Mouse (Mus musculus): ENCODE results near the gene Cacnb3. TPM values are rescaled to one million over a fixed set of nuclear protein-coding genes. Genes with fewer than 3 reads are reported as not detected.
A peak's percentile ranks its signal among the peaks of the same experiment; 100 is the strongest.

Gene Cacnb3
- polyA plus RNA-seq, 1 experiment from 2014 or later = 48.2 TPM

DNA sequence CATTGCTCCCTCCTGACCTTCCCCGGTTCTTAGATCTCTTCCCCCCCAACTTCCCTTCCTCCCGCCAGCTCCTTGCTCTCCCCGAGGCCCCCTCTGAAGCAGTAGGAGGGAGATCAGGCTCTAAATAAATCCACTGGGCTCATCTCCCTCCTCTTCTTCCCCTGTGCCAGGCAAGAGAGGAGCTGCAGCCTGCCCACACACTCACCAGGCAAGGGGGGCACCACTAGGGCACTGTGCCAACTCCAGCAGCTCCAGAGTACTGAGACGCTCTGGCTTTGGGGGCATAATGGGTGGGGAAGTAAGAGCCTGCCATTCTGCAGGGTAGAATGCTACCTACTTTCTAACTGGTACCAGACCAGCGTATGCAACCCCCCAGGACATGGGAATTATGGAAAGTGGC is 5.9 kb downstream of the Cacnb3 start:
- Histone ChIP-seq H3K4me1 (peaks cover 51% of the 10 kb centered on the region), H3K9ac (no peak overlapping the region)
- ATAC-seq (ENCODE audit: insufficient number of reproducible peaks, low FRiP score, low TSS enrichment, low read depth) = no peak

DNA sequence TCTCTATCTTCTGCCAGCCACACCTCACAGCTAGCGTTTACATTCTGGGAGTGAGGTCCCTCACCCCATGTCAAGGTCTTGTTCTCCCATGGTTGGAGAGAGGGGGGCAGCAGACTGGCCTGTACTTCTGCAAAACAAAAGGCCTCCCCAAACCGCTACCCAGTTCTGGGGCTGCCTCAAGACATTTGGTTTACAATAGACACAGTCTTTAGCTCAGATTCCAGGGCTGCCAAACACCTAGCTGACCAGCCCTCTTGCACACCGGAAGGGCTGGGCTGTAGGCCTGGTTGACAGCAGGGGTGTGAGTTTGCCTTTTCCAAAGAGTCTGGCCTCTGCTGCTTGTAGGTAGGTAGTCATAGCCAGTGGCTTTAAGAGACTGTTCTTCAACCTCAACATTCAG is 6.5 kb downstream of the Cacnb3 start:
- ATAC-seq (ENCODE audit: insufficient number of reproducible peaks, low FRiP score, low TSS enrichment, low read depth) = no peak
- 53% methylated on average over 3 of the region's 3 CpGs for WGBS
- H3K9ac ChIP-seq = no peak overlapping the region

More for the DNA sequence above, 5.9 kb downstream of the Cacnb3 start:
- H3K4me3 ChIP-seq (replicated peaks) = 0 out of 2 replicates have a peak overlapping the region, but pooled peaks have one; percentile 75
- WGBS = 34% methylated on average over 5 of the region's 5 CpGs
- H3K9me3 ChIP-seq (replicated peaks) = no peaks in the 10 kb centered on the region
- peaks cover 22% of the 10 kb centered on the region for H3K36me3 ChIP-seq
- no peak overlapping the region for H3K27ac ChIP-seq (replicated peaks)
- peak overlapping the region; percentile 87 for H3K4me2 ChIP-seq (replicated peaks)
- peaks cover 6% of the 10 kb centered on the region; the same call in 1 of the 2 replicates for H3K27me3 ChIP-seq

DNA sequence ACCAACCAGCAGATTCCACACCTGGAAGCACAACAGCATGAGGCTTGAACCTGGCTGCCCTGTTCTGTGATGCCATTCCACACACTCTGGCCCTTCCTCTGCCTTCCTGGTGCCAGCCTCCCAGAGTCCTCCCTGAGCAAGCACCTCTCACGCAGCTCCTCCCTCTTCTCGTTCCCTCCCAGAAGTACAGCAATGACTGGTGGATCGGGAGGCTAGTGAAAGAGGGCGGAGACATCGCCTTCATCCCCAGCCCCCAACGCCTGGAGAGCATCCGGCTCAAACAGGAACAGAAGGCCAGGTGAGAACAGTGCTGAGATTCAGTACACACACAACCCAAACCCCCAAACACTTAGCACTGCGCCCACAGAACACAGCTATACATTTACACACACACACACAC is 9.5 kb downstream of the Cacnb3 start:
- WGBS = 36% methylated on average over 8 of the region's 8 CpGs

More for the DNA sequence above, 6.5 kb downstream of the Cacnb3 start:
- Histone ChIP-seq H3K36me3 (peaks cover 28% of the 10 kb centered on the region), H3K4me1 (peaks cover 44% of the 10 kb centered on the region), H3K9me3 (replicated peaks) (no peaks in the 10 kb centered on the region), H3K4me3 (replicated peaks) (no peak overlapping the region), H3K27ac (replicated peaks) (no peak overlapping the region), H3K27me3 (peaks cover 6% of the 10 kb centered on the region; the same call in 1 of the 2 replicates), H3K4me2 (replicated peaks) (no peak overlapping the region)

DNA sequence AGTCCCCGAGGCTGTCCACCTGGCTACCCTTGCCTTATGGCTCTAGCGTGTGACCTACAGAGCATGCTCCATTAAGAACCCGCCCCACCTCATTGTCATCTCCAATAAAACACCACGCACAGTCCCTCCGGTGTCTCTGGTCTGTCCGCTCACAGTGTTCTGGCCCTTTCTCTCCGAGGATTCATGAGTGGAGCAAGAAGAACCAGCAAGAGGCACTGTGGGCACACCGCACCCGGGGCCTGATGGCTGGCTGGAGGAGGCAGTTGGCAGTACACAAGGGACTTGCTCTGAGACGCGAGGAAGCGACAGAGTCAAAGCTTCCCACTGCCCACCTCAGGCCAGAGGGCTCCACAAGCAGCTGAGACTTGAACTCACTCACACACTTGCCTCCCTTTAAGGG is 13.8 kb downstream of the Cacnb3 start:
- no peak overlapping the region for H3K9ac ChIP-seq
- H3K36me3 ChIP-seq = peaks cover 96% of the 10 kb centered on the region
- H3K4me2 ChIP-seq (replicated peaks) = no peak overlapping the region
- WGBS = 89% methylated on average over 12 of the region's 12 CpGs
- no peaks in the 10 kb centered on the region for H3K27me3 ChIP-seq
- H3K27ac ChIP-seq (replicated peaks) = no peak overlapping the region
- H3K9me3 ChIP-seq (replicated peaks) = no peaks in the 10 kb centered on the region
- H3K4me3 ChIP-seq (replicated peaks) = no peak overlapping the region
- no peak for ATAC-seq (ENCODE audit: insufficient number of reproducible peaks, low FRiP score, low TSS enrichment, low read depth)
- H3K4me1 ChIP-seq = no peaks in the 10 kb centered on the region

More for the DNA sequence above, 9.5 kb downstream of the Cacnb3 start:
- no peak for ATAC-seq (ENCODE audit: insufficient number of reproducible peaks, low FRiP score, low TSS enrichment, low read depth)
- H3K4me3 ChIP-seq (replicated peaks) = no peak overlapping the region
- no peak overlapping the region for H3K4me2 ChIP-seq (replicated peaks)
- H3K4me1 ChIP-seq = peaks cover 21% of the 10 kb centered on the region
- H3K36me3 ChIP-seq = peaks cover 57% of the 10 kb centered on the region
- H3K27me3 ChIP-seq = no peaks in the 10 kb centered on the region
- no peaks in the 10 kb centered on the region for H3K9me3 ChIP-seq (replicated peaks)
- H3K9ac ChIP-seq = no peak overlapping the region
- no peak overlapping the region for H3K27ac ChIP-seq (replicated peaks)

DNA sequence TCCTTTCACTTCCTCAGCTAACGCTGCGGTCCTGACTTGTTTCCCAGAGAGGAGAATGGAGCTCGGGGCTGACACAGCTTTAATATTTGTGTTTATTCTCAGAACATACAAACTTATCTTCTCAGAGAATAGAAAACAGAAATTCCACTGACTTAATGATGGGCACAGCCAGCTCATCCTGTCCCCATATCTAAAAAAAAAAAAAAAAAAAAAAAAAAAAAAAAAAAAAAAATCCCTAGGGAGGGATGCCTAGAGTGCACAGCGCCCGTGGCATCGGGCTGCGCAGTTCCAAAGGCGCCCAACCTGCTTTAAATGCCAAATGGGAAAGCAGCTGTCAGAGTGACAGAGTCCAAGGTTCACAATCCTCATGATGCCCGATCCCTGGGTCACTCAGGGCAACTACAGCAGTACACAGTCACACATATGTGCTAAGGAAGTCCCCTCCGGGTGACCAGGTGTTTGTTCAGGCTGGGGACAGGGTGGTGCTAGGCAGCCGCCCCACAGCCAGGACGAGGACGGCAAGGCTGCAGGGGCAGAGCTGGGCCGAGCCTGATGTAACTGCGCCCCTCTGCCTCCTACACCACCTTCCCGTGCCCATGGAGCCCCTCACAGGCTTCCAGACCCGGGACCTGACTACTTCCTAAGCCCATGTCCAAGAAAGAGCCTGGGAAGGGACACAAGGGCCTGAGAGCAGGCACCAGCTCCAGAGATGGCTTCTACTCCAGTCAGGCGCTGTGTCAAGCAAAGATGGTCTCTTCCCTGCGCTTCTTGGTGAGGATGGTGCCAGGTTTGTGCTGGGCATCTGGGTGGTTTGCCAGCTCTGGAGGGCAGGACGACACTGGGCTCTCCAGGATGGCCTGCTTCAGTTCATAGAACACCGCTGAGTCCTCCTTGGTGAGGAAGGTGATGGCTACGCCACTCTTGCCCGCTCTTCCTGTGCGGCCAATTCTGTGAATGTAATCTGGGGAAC is 14.7 kb downstream of the Cacnb3 start:
- Histone ChIP-seq H3K27me3 (no peaks in the 10 kb centered on the region), H3K9me3 (replicated peaks) (no peaks in the 10 kb centered on the region), H3K4me1 (no peaks in the 10 kb centered on the region), H3K9ac (no peak overlapping the region), H3K4me3 (replicated peaks) (no peak overlapping the region), H3K27ac (replicated peaks) (no peak overlapping the region), H3K4me2 (replicated peaks) (no peak overlapping the region), H3K36me3 (peaks cover 96% of the 10 kb centered on the region)
- 84% methylated on average over 24 of the region's 24 CpGs for WGBS
- no peak for ATAC-seq (ENCODE audit: insufficient number of reproducible peaks, low FRiP score, low TSS enrichment, low read depth)

DNA sequence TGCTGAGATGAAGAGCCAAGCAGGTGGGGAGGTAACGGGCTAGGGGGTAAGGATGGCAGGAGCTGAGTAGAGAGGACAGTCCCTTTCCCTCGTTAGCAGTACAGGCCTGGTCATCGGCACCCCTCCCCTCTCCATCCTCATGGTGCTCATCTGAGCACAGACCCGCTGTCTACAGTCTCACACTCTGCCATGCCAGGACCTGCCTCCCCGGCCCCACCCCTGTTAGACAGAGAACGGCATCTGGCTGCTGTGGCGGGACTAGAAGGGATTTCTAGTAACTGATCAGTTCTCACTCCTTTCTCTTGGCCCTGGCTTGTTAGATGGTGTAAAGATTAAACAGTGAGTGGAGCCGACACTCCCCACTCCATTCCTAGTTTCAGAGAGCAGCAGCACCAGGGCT is 16.1 kb downstream of the Cacnb3 start:
- Histone ChIP-seq H3K27me3 (no peaks in the 10 kb centered on the region), H3K9ac (no peak overlapping the region), H3K9me3 (replicated peaks) (no peaks in the 10 kb centered on the region), H3K4me3 (replicated peaks) (no peak overlapping the region), H3K27ac (replicated peaks) (no peak overlapping the region), H3K4me1 (no peaks in the 10 kb centered on the region), H3K4me2 (replicated peaks) (no peak overlapping the region), H3K36me3 (peaks cover 98% of the 10 kb centered on the region)
- no peak for ATAC-seq (ENCODE audit: insufficient number of reproducible peaks, low FRiP score, low TSS enrichment, low read depth)
- WGBS = 77% methylated on average over 8 of the region's 8 CpGs

DNA sequence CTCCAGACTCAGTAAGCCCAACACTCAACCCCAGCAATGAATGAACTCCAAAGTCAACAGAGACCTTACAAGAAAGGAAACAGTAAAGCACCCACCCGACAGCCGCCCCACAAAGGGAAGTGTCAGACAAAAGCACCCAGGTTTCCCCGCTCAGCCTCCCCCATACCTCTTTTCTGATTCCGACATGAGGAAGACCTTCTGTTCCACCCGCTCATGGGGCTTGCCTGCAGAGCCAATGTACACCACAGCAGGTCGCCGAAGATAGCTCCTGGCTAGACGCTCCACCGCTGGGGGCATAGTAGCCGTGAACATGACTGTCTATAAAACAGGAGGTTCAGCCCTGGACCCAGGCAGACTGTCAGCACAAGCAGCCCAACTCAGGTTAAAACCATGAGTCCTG is 16.7 kb downstream of the Cacnb3 start:
- 94% methylated on average over 10 of the region's 10 CpGs for WGBS

DNA sequence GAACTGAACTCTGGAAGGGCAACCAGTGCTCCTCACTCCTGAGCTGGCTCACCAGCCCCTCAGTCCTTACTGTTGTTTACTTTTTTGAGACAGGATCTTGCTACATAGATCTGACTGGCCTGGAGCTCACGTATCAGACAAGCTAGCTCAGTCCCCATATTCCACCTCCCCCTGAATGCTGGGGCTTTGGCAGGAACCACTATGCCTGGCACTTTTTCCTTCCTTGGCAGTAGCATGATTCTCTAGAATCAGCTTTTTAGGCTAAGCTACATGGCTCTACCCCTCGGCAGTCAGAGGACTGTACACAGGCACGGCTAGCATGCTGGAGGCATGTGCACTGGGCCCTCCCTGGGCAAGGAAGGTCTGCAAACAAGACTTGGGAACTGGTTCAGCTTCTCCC is 17.4 kb downstream of the Cacnb3 start:
- no peak overlapping the region for H3K4me3 ChIP-seq (replicated peaks)
- no peaks in the 10 kb centered on the region for H3K4me1 ChIP-seq
- H3K27me3 ChIP-seq = no peaks in the 10 kb centered on the region
- H3K9me3 ChIP-seq (replicated peaks) = no peaks in the 10 kb centered on the region
- 90% methylated on average over 3 of the region's 3 CpGs for WGBS
- H3K9ac ChIP-seq = no peak overlapping the region
- ATAC-seq (ENCODE audit: insufficient number of reproducible peaks, low FRiP score, low TSS enrichment, low read depth) = no peak
- H3K4me2 ChIP-seq (replicated peaks) = no peak overlapping the region
- H3K27ac ChIP-seq (replicated peaks) = no peak overlapping the region
- H3K36me3 ChIP-seq = peaks cover 98% of the 10 kb centered on the region

More for the DNA sequence above, 16.7 kb downstream of the Cacnb3 start:
- Histone ChIP-seq H3K4me2 (replicated peaks) (no peak overlapping the region), H3K27ac (replicated peaks) (no peak overlapping the region), H3K36me3 (peaks cover 98% of the 10 kb centered on the region), H3K9ac (no peak overlapping the region), H3K4me1 (no peaks in the 10 kb centered on the region), H3K27me3 (no peaks in the 10 kb centered on the region), H3K4me3 (replicated peaks) (no peak overlapping the region), H3K9me3 (replicated peaks) (no peaks in the 10 kb centered on the region)
- ATAC-seq (ENCODE audit: insufficient number of reproducible peaks, low FRiP score, low TSS enrichment, low read depth) = no peak

DNA sequence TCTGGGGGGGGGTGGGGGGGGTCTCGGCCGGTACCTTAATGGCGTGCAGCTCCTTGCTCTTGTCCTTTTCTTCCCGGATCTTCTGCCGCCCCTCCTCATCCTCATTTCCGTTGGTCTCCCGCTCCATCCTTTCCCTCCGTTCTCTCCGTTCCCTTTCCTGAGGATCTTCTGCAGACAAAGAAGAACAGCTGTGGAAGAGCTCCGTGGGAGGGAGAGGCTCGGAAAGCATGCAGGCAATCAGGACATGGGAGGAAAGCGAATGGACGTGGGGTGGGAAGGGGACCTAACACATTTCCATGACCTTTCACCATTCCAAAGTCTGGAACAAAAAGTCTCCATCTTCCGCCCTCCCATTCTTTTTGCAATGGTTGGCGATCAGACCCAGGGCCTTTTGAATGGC is 20.8 kb downstream of the Cacnb3 start:
- no peaks in the 10 kb centered on the region for H3K4me1 ChIP-seq
- 90% methylated on average over 15 of the region's 15 CpGs for WGBS
- ATAC-seq (ENCODE audit: insufficient number of reproducible peaks, low FRiP score, low TSS enrichment, low read depth) = no peak
- H3K27me3 ChIP-seq = no peaks in the 10 kb centered on the region
- H3K9me3 ChIP-seq (replicated peaks) = no peaks in the 10 kb centered on the region
- H3K36me3 ChIP-seq = peaks cover 98% of the 10 kb centered on the region
- H3K9ac ChIP-seq = no peak overlapping the region
- H3K4me2 ChIP-seq (replicated peaks) = no peak overlapping the region
- H3K27ac ChIP-seq (replicated peaks) = no peak overlapping the region
- no peak overlapping the region for H3K4me3 ChIP-seq (replicated peaks)

DNA sequence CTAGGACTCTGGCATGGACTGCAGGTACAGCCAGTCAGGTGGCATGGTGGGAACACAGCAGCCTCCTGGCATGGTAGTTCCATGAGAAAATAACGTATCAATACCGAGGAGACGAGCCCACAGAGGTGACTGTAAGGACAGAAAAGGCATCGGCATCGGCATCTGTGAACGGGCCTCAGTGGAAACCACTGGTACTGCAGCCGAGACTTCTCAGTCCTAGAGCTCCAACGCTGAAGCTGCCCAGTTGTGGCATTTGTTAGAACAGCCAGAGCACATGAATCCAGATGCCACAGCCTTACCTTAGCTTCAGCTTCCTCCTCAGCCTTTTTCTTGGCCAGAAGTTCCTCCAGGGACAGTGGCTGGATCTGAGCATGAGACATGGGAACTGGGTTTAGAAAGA is 21.5 kb downstream of the Cacnb3 start:
- Histone ChIP-seq H3K9ac (no peak overlapping the region), H3K4me3 (replicated peaks) (no peak overlapping the region), H3K27me3 (no peaks in the 10 kb centered on the region), H3K4me2 (replicated peaks) (no peak overlapping the region), H3K36me3 (peaks cover 98% of the 10 kb centered on the region), H3K9me3 (replicated peaks) (no peaks in the 10 kb centered on the region), H3K4me1 (no peaks in the 10 kb centered on the region), H3K27ac (replicated peaks) (no peak overlapping the region)
- ATAC-seq (ENCODE audit: insufficient number of reproducible peaks, low FRiP score, low TSS enrichment, low read depth) = no peak
- 92% methylated on average over 8 of the region's 8 CpGs for WGBS

DNA sequence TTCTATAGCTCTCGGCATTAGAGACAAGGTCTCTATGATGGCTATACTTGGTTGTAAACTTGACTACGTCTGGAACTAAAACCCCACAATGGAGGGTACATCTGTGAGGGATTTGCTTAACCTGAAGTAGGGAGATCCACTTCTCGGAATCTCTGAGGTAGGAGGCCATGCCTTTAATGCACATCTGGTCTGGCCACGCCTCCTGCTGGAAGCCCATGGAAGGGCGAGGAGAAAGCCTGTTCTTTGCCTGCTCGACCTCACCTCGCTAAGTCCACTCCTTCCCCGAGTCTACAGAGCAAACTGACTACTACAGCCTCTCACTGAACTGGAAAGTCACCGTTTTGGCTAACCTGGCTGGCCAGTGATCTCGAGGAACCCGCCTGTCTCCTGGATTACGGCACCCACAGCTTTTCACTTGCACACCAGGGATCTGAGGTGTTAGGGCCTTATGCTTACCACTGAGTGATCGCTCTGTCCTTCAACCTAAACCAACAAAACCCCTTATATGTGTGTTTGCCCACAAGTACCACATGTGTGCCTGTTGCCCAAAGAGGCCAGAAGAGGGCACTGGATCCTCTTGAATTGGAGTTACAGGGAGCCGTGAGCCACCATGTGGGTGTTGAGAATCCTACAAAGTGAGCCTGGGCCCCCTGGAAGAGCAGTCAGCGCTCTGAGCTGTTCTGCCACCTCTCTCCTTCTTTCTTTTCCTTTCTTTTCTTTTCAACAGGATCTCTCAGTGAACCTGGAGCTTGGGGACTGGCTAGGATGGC is 26.5 kb downstream of the Cacnb3 start:
- peaks cover 73% of the 10 kb centered on the region for H3K36me3 ChIP-seq
- no peak overlapping the region for H3K27ac ChIP-seq (replicated peaks)
- no peak for ATAC-seq (ENCODE audit: insufficient number of reproducible peaks, low FRiP score, low TSS enrichment, low read depth)
- no peak overlapping the region for H3K9ac ChIP-seq
- no peak overlapping the region for H3K4me3 ChIP-seq (replicated peaks)
- 82% methylated on average over 15 of the region's 15 CpGs for WGBS
- no peaks in the 10 kb centered on the region for H3K9me3 ChIP-seq (replicated peaks)
- H3K4me2 ChIP-seq (replicated peaks) = no peak overlapping the region
- H3K4me1 ChIP-seq = peaks cover 4% of the 10 kb centered on the region; the same call in 1 of the 2 replicates
- no peaks in the 10 kb centered on the region for H3K27me3 ChIP-seq
